Mouse (Mus musculus) liver, postnatal 0 days (tissue): ENCODE measurements around the gene Pkd1.
A peak's percentile ranks its signal among the peaks of the same experiment; 100 is the strongest.

Experiments used
- CTCF ChIP-seq: sonication (generic); IDR thresholded peaks from 2 replicates; pipeline ENCODE4 v1.5.1; 2016; ENCODE audit warnings: antibody characterized with exemption, low read depth
- EP300 ChIP-seq: IDR thresholded peaks from 2 replicates; pipeline ENCODE4 v1.6.1; 2016; ENCODE audit warnings: antibody characterized with exemption, low read depth, mild to moderate bottlenecking

- no peak for TF ChIP-seq CTCF
- TF ChIP-seq EP300: peak; percentile 62
These were observed 58.7 kb downstream of the Pkd1 start for GRCm38 (mm10) chr17:24608370-24608769.
